Mouse (Mus musculus) central nervous system, embryonic 11.5 days (tissue): ENCODE measurements around the gene Gm28035. TPM values are rescaled to one million over a fixed set of nuclear protein-coding genes. Genes with fewer than 3 reads are reported as not detected.

Experiments used
- polyA plus RNA-seq: library from polyadenylated mRNA; depleted of rRNA; stranded (reverse); fragments of >200 nt; gene quantifications from 2 replicates; pipeline ENCODE4 v1.2.3, GENCODE M21; 2012; rRNA removed

The Gm28035 gene
- 4.9 and 10.7 TPM in 2 replicates for polyA plus RNA-seq

GRCm38 (mm10) chr2:30240267-30240666 is at the start of gene Gm28035:
Gm28035 (plus strand) TSS chr2:30240567.

GRCm38 (mm10) chr2:30205629-30206357 is 34.6 kb upstream of the Gm28035 start, which contains the start of gene Kyat1:
Kyat1 (minus strand) TSS chr2:30205847.

GRCm38 (mm10) chr2:30237199-30237880 is 3.0 kb upstream of the Gm28035 start, which contains the start of gene Lrrc8a:
Lrrc8a (plus strand) TSS chr2:30237715.

GRCm38 (mm10) chr2:30265767-30266253 is 25.4 kb downstream of the Gm28035 start, which contains the start of gene Phyhd1:
Phyhd1 (plus strand) TSS chr2:30266203.

GRCm38 (mm10) chr2:30280743-30281142 is 40.4 kb downstream of the Gm28035 start, which contains the start of gene Gm28038:
Gm28038 (plus strand) TSS chr2:30281043.

GRCm38 (mm10) chr2:30286192-30287026 is 46.0 kb downstream of the Gm28035 start, which contains the start of the genes Dolk and Nup188:
Dolk (minus strand) TSS chr2:30286334.
Nup188 (plus strand) TSS chr2:30286397.

Other genes with a start within 250 kb of the Gm28035 start
- gene Wdr34, start 191.7 kb upstream of the Gm28035 start, polyA plus RNA-seq: 31.5 and 32.4 TPM in 2 replicates
- gene Set, start 183.2 kb upstream of the Gm28035 start, polyA plus RNA-seq: 683 and 2,388 TPM in 2 replicates
- gene Pkn3, start 162.9 kb upstream of the Gm28035 start, polyA plus RNA-seq: 17.4 and 28.0 TPM in 2 replicates
- gene Zdhhc12, start 146.9 kb upstream of the Gm28035 start, polyA plus RNA-seq: 22.3 and 37.3 TPM in 2 replicates
- 26.9 and 42.9 TPM in 2 replicates for gene Zer1, start 116.0 kb upstream of the Gm28035 start, polyA plus RNA-seq
- gene Tbc1d13, start 106.8 kb upstream of the Gm28035 start, polyA plus RNA-seq: 43.4 and 48.1 TPM in 2 replicates
- 10.5 and 11.2 TPM in 2 replicates for gene Endog, start 69.1 kb upstream of the Gm28035 start, polyA plus RNA-seq
- 59.2 and 60.5 TPM in 2 replicates for gene Spout1, start 62.1 kb upstream of the Gm28035 start, polyA plus RNA-seq
- 14.1 and 17.2 TPM in 2 replicates for gene Kyat1, start 34.7 kb upstream of the Gm28035 start, polyA plus RNA-seq
- 17.0 and 25.4 TPM in 2 replicates for gene Lrrc8a, start 2.9 kb upstream of the Gm28035 start, polyA plus RNA-seq
- 7.4 and 9.1 TPM in 2 replicates for gene Phyhd1, start 25.6 kb downstream of the Gm28035 start, polyA plus RNA-seq
- not detected in 2 replicates for gene Gm28038, start 40.5 kb downstream of the Gm28035 start, polyA plus RNA-seq
- gene Dolk, start 45.8 kb downstream of the Gm28035 start, polyA plus RNA-seq: 8.1 and 10.7 TPM in 2 replicates
- gene Nup188, start 45.8 kb downstream of the Gm28035 start, polyA plus RNA-seq: 37.5 and 56.2 TPM in 2 replicates
- 98.2 and 111 TPM in 2 replicates for gene Sh3glb2, start 118.8 kb downstream of the Gm28035 start, polyA plus RNA-seq
- 30.4 and 37.9 TPM in 2 replicates for gene Miga2, start 123.7 kb downstream of the Gm28035 start, polyA plus RNA-seq
- gene Dolpp1, start 151.7 kb downstream of the Gm28035 start, polyA plus RNA-seq: 31.9 and 49.0 TPM in 2 replicates
- 10.8 and 19.5 TPM in 2 replicates for gene Crat, start 175.2 kb downstream of the Gm28035 start, polyA plus RNA-seq
- 117 and 122 TPM in 2 replicates for gene Ptpa, start 175.5 kb downstream of the Gm28035 start, polyA plus RNA-seq
- 17.8 and 26.3 TPM in 2 replicates for gene Ier5l, start 233.7 kb downstream of the Gm28035 start, polyA plus RNA-seq